Mouse (Mus musculus): ENCODE data around the gene Brd4. TPM values are rescaled to one million over a fixed set of nuclear protein-coding genes. Genes with fewer than 3 reads are reported as not detected.

The Brd4 gene
- polyA plus RNA-seq, 1 experiment from 2014 or later, result 90.2 TPM

GRCm38 (mm10) chr17:32285138-32285670 is 682 bp upstream of the Brd4 start:
- peak overlapping the region; percentile 94 for H3K4me3 ChIP-seq (ENCODE audit: low read depth, low read length)
- peak overlapping the region; percentile 99 for H3K27ac ChIP-seq (ENCODE audit: low read depth)
- ATAC-seq (replicated peaks; ENCODE audit: low FRiP score, low TSS enrichment, low read depth), result no peak
- H3K36me3 ChIP-seq (ENCODE audit: control insufficient read depth, insufficient read depth, low read length), result no peaks in the 10 kb centered on the region
- H3K4me2 ChIP-seq (ENCODE audit: low read length), result peak overlapping the region; percentile 76
- peaks cover 15% of the 10 kb centered on the region for H3K4me1 ChIP-seq (replicated peaks; ENCODE audit: control insufficient read depth, insufficient read depth, low read length)
- no peaks in the 10 kb centered on the region for H3K27me3 ChIP-seq (replicated peaks; ENCODE audit: control insufficient read depth, insufficient read depth, low read length)
- no peak for DNase-seq (ENCODE audit: low spot score)
- no peaks in the 10 kb centered on the region for H3K9me3 ChIP-seq (ENCODE audit: control insufficient read depth, low read length)
- WGBS, result 44% methylated on average over 6 of the region's 6 CpGs
- peak overlapping the region; percentile 95 for H3K9ac ChIP-seq (ENCODE audit: low read length)

DNA sequence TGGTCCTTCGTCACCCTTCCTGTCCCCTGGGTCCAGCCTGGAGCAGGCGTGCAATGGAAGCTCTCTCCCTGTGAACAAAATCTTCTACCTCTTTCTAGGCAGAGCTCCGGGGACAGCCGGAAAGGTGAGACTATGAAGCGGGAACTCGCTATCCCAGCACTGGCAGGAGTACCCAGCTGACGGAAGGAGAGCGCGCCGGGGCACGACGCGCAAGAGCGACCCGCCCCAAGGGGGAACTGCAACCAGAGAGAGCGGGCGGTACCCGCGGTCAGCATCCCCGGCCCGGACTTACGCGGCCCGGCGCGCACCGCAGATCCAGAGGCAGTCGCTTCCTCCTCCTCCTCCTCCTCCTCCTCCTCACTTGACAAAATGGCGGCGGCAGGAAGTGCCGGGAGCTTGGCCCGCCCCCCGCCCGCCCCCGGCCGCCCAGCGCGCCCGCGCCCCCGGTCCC is 726 bp downstream of the Brd4 start:
- H3K4me1 ChIP-seq (replicated peaks; ENCODE audit: control insufficient read depth, insufficient read depth, low read length), result peaks cover 15% of the 10 kb centered on the region
- no peaks in the 10 kb centered on the region for H3K36me3 ChIP-seq (ENCODE audit: control insufficient read depth, insufficient read depth, low read length)
- peak overlapping the region; percentile 95 for H3K9ac ChIP-seq (ENCODE audit: low read length)
- peak overlapping the region; percentile 99 for H3K27ac ChIP-seq (ENCODE audit: low read depth)
- 0% methylated on average over 15 of the region's 41 CpGs for WGBS
- peak overlapping the region; percentile 94 for H3K4me3 ChIP-seq (ENCODE audit: low read depth, low read length)
- ATAC-seq (replicated peaks; ENCODE audit: low FRiP score, low TSS enrichment, low read depth) (peak; percentile 70), DNase-seq (ENCODE audit: low spot score) (peak; percentile 79)
- H3K27me3 ChIP-seq (replicated peaks; ENCODE audit: control insufficient read depth, insufficient read depth, low read length), result no peaks in the 10 kb centered on the region
- H3K9me3 ChIP-seq (ENCODE audit: control insufficient read depth, low read length), result no peaks in the 10 kb centered on the region
- peak overlapping the region; percentile 76 for H3K4me2 ChIP-seq (ENCODE audit: low read length)

GRCm38 (mm10) chr17:32283341-32283740 is 1.2 kb downstream of the Brd4 start:
- Histone ChIP-seq H3K9ac (ENCODE audit: low read length) (peak overlapping the region; percentile 95), H3K9me3 (ENCODE audit: control insufficient read depth, low read length) (no peaks in the 10 kb centered on the region), H3K4me1 (replicated peaks; ENCODE audit: control insufficient read depth, insufficient read depth, low read length) (peaks cover 15% of the 10 kb centered on the region), H3K4me2 (ENCODE audit: low read length) (peak overlapping the region; percentile 76), H3K27me3 (replicated peaks; ENCODE audit: control insufficient read depth, insufficient read depth, low read length) (no peaks in the 10 kb centered on the region), H3K36me3 (ENCODE audit: control insufficient read depth, insufficient read depth, low read length) (no peaks in the 10 kb centered on the region), H3K27ac (ENCODE audit: low read depth) (peak overlapping the region; percentile 99), H3K4me3 (ENCODE audit: low read depth, low read length) (peak overlapping the region; percentile 94)
- DNase-seq (ENCODE audit: low spot score), result no peak
- WGBS, result 7% methylated on average over 7 of the region's 7 CpGs
- peak; percentile 15; the same call in 1 of the 2 replicates for ATAC-seq (replicated peaks; ENCODE audit: low FRiP score, low TSS enrichment, low read depth)

DNA sequence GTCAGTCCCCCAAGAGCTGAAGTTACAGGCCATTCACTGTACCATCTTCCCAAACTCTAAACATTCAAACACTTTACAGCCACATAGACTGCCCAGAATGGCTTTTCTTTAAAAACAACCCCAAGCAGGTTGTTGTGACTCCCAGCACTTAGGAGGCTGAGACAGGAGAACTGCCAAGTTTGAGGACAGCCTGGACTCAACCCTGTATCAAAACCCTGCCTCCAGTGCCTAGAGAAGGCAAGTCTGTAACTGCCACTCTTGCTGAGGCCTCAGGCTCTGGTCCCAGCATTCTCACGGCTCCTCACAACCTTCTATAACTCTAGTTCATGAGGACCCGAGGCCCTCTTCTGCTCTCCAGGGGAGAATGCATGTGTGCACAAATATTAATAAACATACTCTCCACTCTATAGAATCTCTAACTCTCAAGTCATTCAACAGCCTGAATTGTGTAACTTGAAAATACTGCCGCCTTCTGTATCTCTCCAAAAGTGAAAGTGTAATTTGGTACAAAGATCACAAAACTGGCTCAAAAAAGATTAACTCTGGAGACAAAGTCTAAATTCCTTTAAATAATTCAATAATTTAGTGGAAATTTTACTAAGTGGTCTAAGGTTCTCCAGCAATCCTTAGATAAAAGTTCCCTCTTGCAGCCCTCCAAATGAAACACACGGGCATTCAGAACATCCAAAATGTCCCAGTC is 2.8 kb downstream of the Brd4 start:
- Histone ChIP-seq H3K4me3 (ENCODE audit: low read depth, low read length) (no peak overlapping the region), H3K9ac (ENCODE audit: low read length) (no peak overlapping the region), H3K4me1 (replicated peaks; ENCODE audit: control insufficient read depth, insufficient read depth, low read length) (peaks cover 15% of the 10 kb centered on the region), H3K27me3 (replicated peaks; ENCODE audit: control insufficient read depth, insufficient read depth, low read length) (no peaks in the 10 kb centered on the region), H3K4me2 (ENCODE audit: low read length) (no peak overlapping the region), H3K27ac (ENCODE audit: low read depth) (no peak overlapping the region), H3K36me3 (ENCODE audit: control insufficient read depth, insufficient read depth, low read length) (no peaks in the 10 kb centered on the region), H3K9me3 (ENCODE audit: control insufficient read depth, low read length) (no peaks in the 10 kb centered on the region)
- 70% methylated on average over 4 of the region's 4 CpGs for WGBS
- no peak for DNase-seq (ENCODE audit: low spot score)
- no peak for ATAC-seq (replicated peaks; ENCODE audit: low FRiP score, low TSS enrichment, low read depth)

DNA sequence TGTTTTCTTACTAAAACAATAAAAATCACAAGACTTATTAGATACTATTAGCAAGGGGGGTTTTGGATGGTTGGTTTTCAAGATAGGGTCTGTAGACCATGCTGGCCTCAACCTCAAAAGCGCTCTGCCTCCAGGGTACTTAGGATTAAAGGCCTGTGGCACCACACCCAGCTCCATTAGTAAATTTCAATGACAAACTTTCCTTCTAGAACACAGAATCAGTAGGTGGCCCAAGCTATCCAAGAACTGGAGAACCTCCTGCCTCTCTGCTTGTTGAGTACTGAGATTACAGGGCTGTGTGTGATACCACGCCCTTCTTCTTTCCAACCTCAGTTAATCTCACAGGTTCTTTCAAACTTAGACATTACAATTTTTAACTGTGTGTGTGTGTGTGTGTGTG is 3.4 kb downstream of the Brd4 start:
- no peak overlapping the region for H3K9ac ChIP-seq (ENCODE audit: low read length)
- H3K36me3 ChIP-seq (ENCODE audit: control insufficient read depth, insufficient read depth, low read length), result no peaks in the 10 kb centered on the region
- H3K4me3 ChIP-seq (ENCODE audit: low read depth, low read length), result no peak overlapping the region
- peaks cover 15% of the 10 kb centered on the region for H3K4me1 ChIP-seq (replicated peaks; ENCODE audit: control insufficient read depth, insufficient read depth, low read length)
- no peak for ATAC-seq (replicated peaks; ENCODE audit: low FRiP score, low TSS enrichment, low read depth)
- H3K4me2 ChIP-seq (ENCODE audit: low read length), result no peak overlapping the region
- no peaks in the 10 kb centered on the region for H3K27me3 ChIP-seq (replicated peaks; ENCODE audit: control insufficient read depth, insufficient read depth, low read length)
- no peak for DNase-seq (ENCODE audit: low spot score)
- no peaks in the 10 kb centered on the region for H3K9me3 ChIP-seq (ENCODE audit: control insufficient read depth, low read length)
- H3K27ac ChIP-seq (ENCODE audit: low read depth), result no peak overlapping the region
- 98% methylated on average over 2 of the region's 2 CpGs for WGBS

DNA sequence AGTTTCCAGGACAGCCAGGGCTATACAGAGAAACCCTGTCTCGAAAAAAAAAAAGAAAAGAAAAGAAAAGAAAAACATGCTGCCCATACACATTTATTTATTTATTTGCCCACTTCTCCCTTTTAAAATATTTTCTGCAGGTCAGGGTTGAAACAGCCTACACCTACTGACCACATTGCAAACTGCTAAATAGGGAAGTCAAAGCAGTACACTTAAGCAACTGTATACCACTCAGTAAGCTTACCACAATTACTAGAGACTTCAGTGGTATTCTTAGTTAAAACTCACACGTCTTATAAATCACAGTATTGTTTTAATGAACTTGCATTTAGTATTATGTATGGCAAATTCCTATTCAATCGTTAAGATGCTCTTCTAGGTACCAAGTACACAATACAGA is 3.9 kb downstream of the Brd4 start:
- H3K27ac ChIP-seq (ENCODE audit: low read depth), result no peak overlapping the region
- WGBS, result 85% methylated on average over 3 of the region's 3 CpGs
- H3K4me3 ChIP-seq (ENCODE audit: low read depth, low read length), result no peak overlapping the region
- no peak for DNase-seq (ENCODE audit: low spot score)
- H3K4me1 ChIP-seq (replicated peaks; ENCODE audit: control insufficient read depth, insufficient read depth, low read length), result peaks cover 17% of the 10 kb centered on the region
- H3K9me3 ChIP-seq (ENCODE audit: control insufficient read depth, low read length), result no peaks in the 10 kb centered on the region
- no peaks in the 10 kb centered on the region for H3K27me3 ChIP-seq (replicated peaks; ENCODE audit: control insufficient read depth, insufficient read depth, low read length)
- H3K4me2 ChIP-seq (ENCODE audit: low read length), result no peak overlapping the region
- H3K9ac ChIP-seq (ENCODE audit: low read length), result no peak overlapping the region
- no peaks in the 10 kb centered on the region for H3K36me3 ChIP-seq (ENCODE audit: control insufficient read depth, insufficient read depth, low read length)
- ATAC-seq (replicated peaks; ENCODE audit: low FRiP score, low TSS enrichment, low read depth), result no peak

- Histone ChIP-seq H3K27ac (ENCODE audit: low read depth) (no peak overlapping the region), H3K9me3 (ENCODE audit: control insufficient read depth, low read length) (no peaks in the 10 kb centered on the region), H3K4me1 (replicated peaks; ENCODE audit: control insufficient read depth, insufficient read depth, low read length) (peaks cover 7% of the 10 kb centered on the region), H3K4me2 (ENCODE audit: low read length) (no peak overlapping the region), H3K4me3 (ENCODE audit: low read depth, low read length) (no peak overlapping the region), H3K27me3 (replicated peaks; ENCODE audit: control insufficient read depth, insufficient read depth, low read length) (no peaks in the 10 kb centered on the region), H3K9ac (ENCODE audit: low read length) (no peak overlapping the region), H3K36me3 (ENCODE audit: control insufficient read depth, insufficient read depth, low read length) (no peaks in the 10 kb centered on the region)
- 95% methylated on average over 1 of the region's 1 CpGs for WGBS
- ATAC-seq (replicated peaks; ENCODE audit: low FRiP score, low TSS enrichment, low read depth) (no peak), DNase-seq (ENCODE audit: low spot score) (no peak)
Observed at GRCm38 (mm10) chr17:32277201-32277600, 7.3 kb downstream of the Brd4 start.

GRCm38 (mm10) chr17:32275568-32275967 is 9.0 kb downstream of the Brd4 start:
- H3K36me3 ChIP-seq (ENCODE audit: control insufficient read depth, insufficient read depth, low read length), result no peaks in the 10 kb centered on the region
- ATAC-seq (replicated peaks; ENCODE audit: low FRiP score, low TSS enrichment, low read depth), result no peak

GRCm38 (mm10) chr17:32269151-32269550 is 15.4 kb downstream of the Brd4 start:
- no peak overlapping the region for H3K4me3 ChIP-seq (ENCODE audit: low read depth, low read length)
- 88% methylated on average over 7 of the region's 7 CpGs for WGBS

More at GRCm38 (mm10) chr17:32275568-32275967, 9.0 kb downstream of the Brd4 start:
- H3K4me2 ChIP-seq (ENCODE audit: low read length), result no peak overlapping the region
- no peak overlapping the region for H3K27ac ChIP-seq (ENCODE audit: low read depth)
- DNase-seq (ENCODE audit: low spot score), result no peak
- H3K9ac ChIP-seq (ENCODE audit: low read length), result no peak overlapping the region
- no peaks in the 10 kb centered on the region for H3K27me3 ChIP-seq (replicated peaks; ENCODE audit: control insufficient read depth, insufficient read depth, low read length)
- 0 out of 2 replicates have a peak, but pooled peaks cover 3% of the 10 kb centered on the region for H3K4me1 ChIP-seq (replicated peaks; ENCODE audit: control insufficient read depth, insufficient read depth, low read length)
- H3K4me3 ChIP-seq (ENCODE audit: low read depth, low read length), result no peak overlapping the region
- H3K9me3 ChIP-seq (ENCODE audit: control insufficient read depth, low read length), result no peaks in the 10 kb centered on the region
- WGBS, result 84% methylated on average over 3 of the region's 3 CpGs

More at GRCm38 (mm10) chr17:32269151-32269550, 15.4 kb downstream of the Brd4 start:
- Histone ChIP-seq H3K36me3 (ENCODE audit: control insufficient read depth, insufficient read depth, low read length) (peaks cover 3% of the 10 kb centered on the region; the same call in 1 of the 2 replicates), H3K4me1 (replicated peaks; ENCODE audit: control insufficient read depth, insufficient read depth, low read length) (no peaks in the 10 kb centered on the region), H3K27me3 (replicated peaks; ENCODE audit: control insufficient read depth, insufficient read depth, low read length) (no peaks in the 10 kb centered on the region), H3K9ac (ENCODE audit: low read length) (no peak overlapping the region), H3K4me2 (ENCODE audit: low read length) (no peak overlapping the region), H3K9me3 (ENCODE audit: control insufficient read depth, low read length) (no peaks in the 10 kb centered on the region), H3K27ac (ENCODE audit: low read depth) (no peak overlapping the region)
- DNase-seq (ENCODE audit: low spot score), result no peak
- no peak for ATAC-seq (replicated peaks; ENCODE audit: low FRiP score, low TSS enrichment, low read depth)

Measured in intestine, embryonic 14.5 days (tissue).